Mouse (Mus musculus): ENCODE data around the gene Stard3. TPM values are rescaled to one million over a fixed set of nuclear protein-coding genes. Genes with fewer than 3 reads are reported as not detected.

Stard3 gene
- polyA plus RNA-seq, 1 experiment from 2014 or later: 42.7 TPM

DNA sequence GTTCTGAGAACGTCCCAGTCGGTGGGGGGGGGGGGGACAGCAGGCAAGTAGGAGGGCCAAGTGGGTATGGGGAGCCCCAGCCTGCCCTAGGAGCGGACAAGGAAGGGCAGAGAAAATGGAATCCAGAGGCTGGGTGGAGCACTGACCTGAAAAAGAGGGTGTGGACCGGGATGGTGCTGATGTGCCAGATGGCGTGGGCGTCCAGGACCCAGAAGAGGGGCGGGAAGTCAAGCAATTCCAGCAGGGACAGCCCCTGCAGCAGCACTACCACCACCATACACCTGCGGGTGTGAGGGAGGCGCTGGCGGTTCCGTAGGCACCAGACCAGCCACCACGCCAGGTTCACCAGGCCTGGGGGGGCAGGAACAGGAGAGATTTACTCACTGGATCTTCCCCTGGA lies 32.0 kb downstream of the Stard3 start:
- ATAC-seq (ENCODE audit: insufficient read depth): no peak
- Histone ChIP-seq H3K4me3 (ENCODE audit: low read depth, low read length) (no peak overlapping the region), H3K4me2 (no peak overlapping the region), H3K27me3 (ENCODE audit: insufficient read depth, low read length) (peaks cover 39% of the 10 kb centered on the region), H3K27ac (ENCODE audit: low read depth) (no peak overlapping the region), H3K9ac (no peak overlapping the region), H3K4me1 (ENCODE audit: insufficient read depth) (peaks cover 23% of the 10 kb centered on the region), H3K9me3 (ENCODE audit: low read depth, low read length) (no peaks in the 10 kb centered on the region), H3K36me3 (ENCODE audit: insufficient read depth) (no peaks in the 10 kb centered on the region)
- TF ChIP-seq CTCF (IDR thresholded peaks at IDR 0.05; ENCODE audit: low read depth): no peak
- WGBS: 66% methylated on average over 12 of the region's 12 CpGs
- no peak for DNase-seq

DNA sequence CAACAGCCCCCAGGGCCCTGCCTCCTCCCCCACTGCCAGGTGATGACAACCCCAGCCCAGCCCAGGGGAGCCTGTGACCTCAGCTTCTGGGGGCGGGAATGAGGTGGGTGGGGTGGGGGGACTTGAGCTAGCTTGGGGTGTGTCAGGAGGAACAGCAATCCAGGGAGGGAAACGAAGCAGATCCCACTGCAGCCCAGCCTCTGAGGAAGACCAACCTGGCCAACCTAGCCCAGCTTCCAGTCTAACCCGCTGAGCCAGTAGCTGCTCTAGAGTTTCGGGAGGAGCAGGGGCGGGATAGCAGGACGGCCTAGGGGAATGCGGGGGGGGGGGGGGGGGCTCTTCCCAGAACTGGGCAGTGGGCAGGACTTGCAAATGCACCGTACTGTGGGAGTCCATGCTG lies 33.9 kb downstream of the Stard3 start:
- DNase-seq (peak; percentile 51), ATAC-seq (ENCODE audit: insufficient read depth) (peak; percentile 32; the same call in 1 of the 2 replicates)
- no peaks in the 10 kb centered on the region for H3K36me3 ChIP-seq (ENCODE audit: insufficient read depth)
- H3K4me2 ChIP-seq: no peak overlapping the region
- peak overlapping the region; percentile 69 for H3K27ac ChIP-seq (ENCODE audit: low read depth)
- no peak overlapping the region for H3K4me3 ChIP-seq (ENCODE audit: low read depth, low read length)
- no peaks in the 10 kb centered on the region for H3K9me3 ChIP-seq (ENCODE audit: low read depth, low read length)
- WGBS: 16% methylated on average over 7 of the region's 8 CpGs
- peaks cover 20% of the 10 kb centered on the region for H3K27me3 ChIP-seq (ENCODE audit: insufficient read depth, low read length)
- peaks cover 24% of the 10 kb centered on the region for H3K4me1 ChIP-seq (ENCODE audit: insufficient read depth)
- H3K9ac ChIP-seq: no peak overlapping the region; the same call in 1 of the 2 replicates
- TF ChIP-seq CTCF (IDR thresholded peaks at IDR 0.05; ENCODE audit: low read depth): no peak

DNA sequence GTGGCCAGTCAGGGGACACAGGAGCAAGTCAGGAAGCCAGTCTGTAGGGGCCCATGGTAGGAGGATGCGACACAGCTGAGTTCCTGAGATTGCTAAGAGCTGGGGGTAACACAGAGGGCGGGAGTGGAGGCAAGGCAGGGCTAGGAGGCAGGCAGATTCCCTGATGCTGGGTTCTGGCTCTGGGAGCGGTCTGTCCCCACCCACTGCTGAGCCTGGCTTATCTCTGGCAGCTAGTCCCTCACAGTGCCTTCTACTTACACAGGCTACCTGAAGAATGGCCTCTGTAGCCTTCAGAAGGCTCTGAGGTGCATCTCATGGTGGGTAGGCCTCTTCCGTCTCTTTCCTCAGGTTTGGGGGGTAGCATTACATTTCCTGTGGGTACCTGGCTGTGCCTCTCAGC lies 34.5 kb downstream of the Stard3 start:
- Histone ChIP-seq H3K36me3 (ENCODE audit: insufficient read depth) (no peaks in the 10 kb centered on the region), H3K27me3 (ENCODE audit: insufficient read depth, low read length) (peaks cover 14% of the 10 kb centered on the region), H3K4me3 (ENCODE audit: low read depth, low read length) (no peak overlapping the region), H3K4me2 (0 out of 2 replicates have a peak overlapping the region, but pooled peaks have one; percentile 23), H3K27ac (ENCODE audit: low read depth) (peak overlapping the region; percentile 69), H3K4me1 (ENCODE audit: insufficient read depth) (peaks cover 24% of the 10 kb centered on the region), H3K9me3 (ENCODE audit: low read depth, low read length) (no peaks in the 10 kb centered on the region), H3K9ac (peak overlapping the region; percentile 8; the same call in 1 of the 2 replicates)
- DNase-seq: no peak
- WGBS: 40% methylated on average over 4 of the region's 4 CpGs
- ATAC-seq (ENCODE audit: insufficient read depth): no peak
- TF ChIP-seq CTCF (IDR thresholded peaks at IDR 0.05; ENCODE audit: low read depth): no peak

DNA sequence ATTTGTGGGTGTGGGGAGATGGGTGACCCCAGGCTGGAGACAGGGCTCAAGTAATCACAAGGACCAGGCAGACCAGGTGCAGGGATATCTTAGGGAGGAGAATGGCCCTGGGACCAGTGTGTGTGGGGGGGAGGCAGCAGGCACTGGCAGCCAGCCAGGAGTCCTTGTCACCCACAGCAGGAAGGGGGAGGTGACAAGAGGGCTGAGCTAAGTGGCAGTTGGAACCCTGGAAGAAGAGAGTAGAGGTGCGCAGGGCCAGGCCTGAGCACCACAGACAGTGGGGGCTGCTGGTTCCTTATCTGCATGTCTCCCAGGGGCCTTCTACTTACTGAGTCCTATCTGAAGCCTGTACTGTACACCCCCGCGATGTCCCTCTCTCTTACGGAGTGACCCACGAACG lies 35.1 kb downstream of the Stard3 start:
- H3K4me1 ChIP-seq (ENCODE audit: insufficient read depth): peaks cover 24% of the 10 kb centered on the region
- TF ChIP-seq CTCF (IDR thresholded peaks at IDR 0.05; ENCODE audit: low read depth): no peak
- peak overlapping the region; percentile 23; the same call in 1 of the 2 replicates for H3K4me2 ChIP-seq
- no peaks in the 10 kb centered on the region for H3K9me3 ChIP-seq (ENCODE audit: low read depth, low read length)
- no peak overlapping the region for H3K4me3 ChIP-seq (ENCODE audit: low read depth, low read length)
- peak overlapping the region; percentile 69 for H3K27ac ChIP-seq (ENCODE audit: low read depth)
- WGBS: 43% methylated on average over 6 of the region's 6 CpGs
- no peak overlapping the region for H3K9ac ChIP-seq
- H3K27me3 ChIP-seq (ENCODE audit: insufficient read depth, low read length): peaks cover 8% of the 10 kb centered on the region; the same call in 1 of the 2 replicates
- no peaks in the 10 kb centered on the region for H3K36me3 ChIP-seq (ENCODE audit: insufficient read depth)
- ATAC-seq (ENCODE audit: insufficient read depth) (peak; percentile 43; the same call in 1 of the 2 replicates), DNase-seq (peak; percentile 73)

DNA sequence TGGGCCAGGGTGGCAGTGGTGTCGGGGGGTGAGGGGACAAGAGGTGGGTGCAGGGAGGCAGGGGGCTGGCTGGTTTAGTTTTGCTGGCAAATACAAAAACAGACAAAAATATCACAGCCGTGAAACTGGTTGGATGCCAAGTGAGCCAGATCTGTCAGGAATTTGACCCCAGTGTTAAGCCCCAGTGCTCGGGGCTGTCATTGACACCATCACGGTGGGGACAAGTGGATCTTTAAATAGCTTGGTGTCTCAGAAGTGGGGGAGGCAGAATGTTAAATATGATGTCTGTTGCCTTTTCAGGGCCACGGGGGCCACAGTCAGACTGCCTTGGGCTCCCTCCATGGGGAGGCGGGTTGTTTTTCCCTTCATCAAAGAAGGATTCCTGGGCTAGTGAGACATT lies 36.1 kb downstream of the Stard3 start:
- no peak for TF ChIP-seq CTCF (IDR thresholded peaks at IDR 0.05; ENCODE audit: low read depth)
- H3K4me1 ChIP-seq (ENCODE audit: insufficient read depth): peaks cover 24% of the 10 kb centered on the region
- H3K9ac ChIP-seq: no peak overlapping the region
- no peak for ATAC-seq (ENCODE audit: insufficient read depth)
- peaks cover 8% of the 10 kb centered on the region; the same call in 1 of the 2 replicates for H3K27me3 ChIP-seq (ENCODE audit: insufficient read depth, low read length)
- H3K36me3 ChIP-seq (ENCODE audit: insufficient read depth): no peaks in the 10 kb centered on the region
- peak overlapping the region; percentile 62; the same call in 1 of the 2 replicates for H3K27ac ChIP-seq (ENCODE audit: low read depth)
- no peaks in the 10 kb centered on the region for H3K9me3 ChIP-seq (ENCODE audit: low read depth, low read length)
- WGBS: 15% methylated on average over 6 of the region's 6 CpGs
- DNase-seq: no peak
- no peak overlapping the region for H3K4me3 ChIP-seq (ENCODE audit: low read depth, low read length)
- no peak overlapping the region for H3K4me2 ChIP-seq

DNA sequence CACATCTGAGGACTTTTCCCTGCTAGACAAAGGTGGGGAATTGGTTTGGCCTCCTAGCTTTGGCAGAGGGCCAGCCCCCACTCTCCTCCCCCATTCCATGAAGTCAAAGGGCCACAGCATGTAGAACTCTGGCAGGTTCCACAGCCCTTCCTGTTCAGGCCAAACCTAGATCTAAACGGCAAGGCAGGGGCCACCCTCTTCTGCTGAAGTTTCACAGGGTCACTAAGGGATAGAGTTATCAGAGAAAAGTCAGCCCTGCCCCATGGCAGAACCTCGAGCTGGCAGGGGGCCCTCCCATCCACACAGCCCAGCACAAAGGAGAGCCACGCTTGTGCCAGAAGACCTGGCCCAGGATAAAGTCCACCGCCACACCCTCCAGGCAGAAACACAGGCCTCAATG lies 36.9 kb downstream of the Stard3 start:
- DNase-seq (no peak), ATAC-seq (ENCODE audit: insufficient read depth) (no peak)
- peaks cover 24% of the 10 kb centered on the region for H3K4me1 ChIP-seq (ENCODE audit: insufficient read depth)
- H3K9ac ChIP-seq: peak overlapping the region; percentile 20; the same call in 1 of the 2 replicates
- no peak overlapping the region for H3K4me2 ChIP-seq
- no peaks in the 10 kb centered on the region for H3K9me3 ChIP-seq (ENCODE audit: low read depth, low read length)
- peaks cover 6% of the 10 kb centered on the region; the same call in 1 of the 2 replicates for H3K27me3 ChIP-seq (ENCODE audit: insufficient read depth, low read length)
- no peak overlapping the region for H3K4me3 ChIP-seq (ENCODE audit: low read depth, low read length)
- H3K27ac ChIP-seq (ENCODE audit: low read depth): peak overlapping the region; percentile 83
- 46% methylated on average over 4 of the region's 4 CpGs for WGBS
- no peaks in the 10 kb centered on the region for H3K36me3 ChIP-seq (ENCODE audit: insufficient read depth)
- TF ChIP-seq CTCF (IDR thresholded peaks at IDR 0.05; ENCODE audit: low read depth): no peak

DNA sequence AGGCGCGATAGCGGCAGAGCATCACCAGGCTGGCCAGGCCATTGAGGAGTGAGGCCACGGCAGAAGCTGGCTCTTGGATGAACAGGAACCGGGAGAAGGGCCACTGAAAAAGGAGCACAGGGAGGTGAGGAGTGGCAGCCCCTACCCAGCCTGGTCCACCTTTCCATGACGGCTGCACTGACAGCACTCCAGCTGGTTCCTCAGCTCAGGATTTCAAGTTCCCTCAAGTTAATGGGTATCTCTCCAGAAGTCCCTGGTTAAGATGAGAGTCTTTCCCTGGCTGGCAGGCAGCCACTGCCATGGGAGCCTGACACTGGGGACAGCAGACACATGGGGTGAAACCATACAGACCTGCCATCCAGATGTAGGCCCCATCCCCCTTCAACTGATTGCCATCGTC lies 39.8 kb downstream of the Stard3 start:
- Histone ChIP-seq H3K4me3 (ENCODE audit: low read depth, low read length) (no peak overlapping the region), H3K9me3 (ENCODE audit: low read depth, low read length) (no peaks in the 10 kb centered on the region), H3K4me1 (ENCODE audit: insufficient read depth) (peaks cover 26% of the 10 kb centered on the region), H3K36me3 (ENCODE audit: insufficient read depth) (no peaks in the 10 kb centered on the region), H3K27me3 (ENCODE audit: insufficient read depth, low read length) (no peaks in the 10 kb centered on the region), H3K27ac (ENCODE audit: low read depth) (no peak overlapping the region), H3K9ac (no peak overlapping the region), H3K4me2 (no peak overlapping the region)
- ATAC-seq (ENCODE audit: insufficient read depth) (no peak), DNase-seq (no peak)
- TF ChIP-seq CTCF (IDR thresholded peaks at IDR 0.05; ENCODE audit: low read depth): no peak
- WGBS: 92% methylated on average over 7 of the region's 7 CpGs

Data from lung, embryonic 14.5 days (tissue).